Mouse (Mus musculus): ENCODE measurements around the gene Zfp936. TPM values are rescaled to one million over a fixed set of nuclear protein-coding genes. Genes with fewer than 3 reads are reported as not detected.

The Zfp936 gene
- polyA plus RNA-seq, 1 experiment from 2014 or later: not detected

Small RNAs within 50 kb of the gene (microRNA-seq; reads per million reads assigned to microRNA genes)
- not detected for gene Gm22707

Other genes with a start within 250 kb of the Zfp936 start
- not detected in 2 replicates for gene Gm2381, start 247.0 kb upstream of the Zfp936 start, polyA plus RNA-seq (2014; fragmentation: Nextera tagmentation; extraction: Ambion mirVana)
- gene Vmn2r63, start 180.4 kb upstream of the Zfp936 start, polyA plus RNA-seq (2014; fragmentation: Nextera tagmentation; extraction: Ambion mirVana): not detected in 2 replicates
- not detected in 2 replicates for gene Gm9268, start 95.5 kb upstream of the Zfp936 start, polyA plus RNA-seq (2014; fragmentation: Nextera tagmentation; extraction: Ambion mirVana)
- gene Zfp715, start 199.1 kb downstream of the Zfp936 start, polyA plus RNA-seq (2014; fragmentation: Nextera tagmentation; extraction: Ambion mirVana): 18.7 and 29.5 TPM in 2 replicates
- 0.16 and 0.21 TPM in 2 replicates for gene Siglecf, start 237.1 kb downstream of the Zfp936 start, polyA plus RNA-seq (2014; fragmentation: Nextera tagmentation; extraction: Ambion mirVana)